ENCODE assay signal across 33 mouse cellular contexts in genomic region chr1:130995515-130995914, GRCm38 (mm10). TPM values are rescaled to one million over a fixed set of nuclear protein-coding genes. Genes with fewer than 3 reads are reported as not detected.
DNase-seq lines count a peak whose midpoint lies in the region; ATAC-seq and TF ChIP-seq lines count a peak whose summit lies in the region.
"Had no signal": no experiment of that assay in that cellular context is flagged by ENCODE, and none has a peak within 500 bp of the region (broad histone marks: within the 10 kb centered on the region; RNA-seq: fewer than 3 reads in every experiment).

No protein-coding gene starts in this region.

- 0 out of 2 replicates have a peak, but pooled peaks cover 3% of the 10 kb centered on the region for H3K4me1 ChIP-seq in heart, embryonic 12.5 days (replicated peaks)
- H3K4me1 ChIP-seq in kidney, embryonic 16.5 days (ENCODE audit: insufficient read depth, low read length), result no peaks in the 10 kb centered on the region
- H3K4me1 ChIP-seq in kidney, embryonic 14.5 days (ENCODE audit: control insufficient read depth, insufficient read depth, low read length), result no peaks in the 10 kb centered on the region
- no peaks in the 10 kb centered on the region for H3K4me1 ChIP-seq in midbrain, postnatal 0 days (ENCODE audit: insufficient read depth, low read length)
- peaks cover 5% of the 10 kb centered on the region; the same call in 1 of the 2 replicates for H3K4me1 ChIP-seq in midbrain, embryonic 10.5 days
- H3K4me1 ChIP-seq: forebrain, embryonic 15.5 days; hindbrain, embryonic 13.5 days; limb, embryonic 15.5 days had no signal

- DNase-seq in adrenal gland, adult 2 months, result peak; percentile 40
- no peak for DNase-seq in adrenal gland, adult 8-10 months
- no peak for DNase-seq in heart, adult 9 months (ENCODE audit: low spot score in 2 of 2)
- DNase-seq in midbrain, postnatal 0 days (ENCODE audit: low spot score), result peak; percentile 7
- no peak for DNase-seq in midbrain, embryonic 10.5 days (ENCODE audit: low spot score)
- DNase-seq: cerebellum, adult 8-10 months; cerebellum, postnatal 36 days; embryo, embryonic 11 days; gastrocnemius, postnatal 25 days; left cerebral cortex, postnatal 4 days; lung, postnatal 4 days; thymus, adult 18-20 months; thymus, postnatal 36 days had no signal

- H3K9me3 ChIP-seq in heart, embryonic 12.5 days (replicated peaks), result no peaks in the 10 kb centered on the region
- H3K9me3 ChIP-seq in kidney, embryonic 16.5 days (ENCODE audit: low read length), result no peaks in the 10 kb centered on the region
- no peaks in the 10 kb centered on the region for H3K9me3 ChIP-seq in kidney, embryonic 14.5 days (ENCODE audit: control insufficient read depth, low read length)
- H3K9me3 ChIP-seq in midbrain, postnatal 0 days (ENCODE audit: low read length), result no peaks in the 10 kb centered on the region
- H3K9me3 ChIP-seq in midbrain, embryonic 10.5 days (replicated peaks), result no peaks in the 10 kb centered on the region
- H3K9me3 ChIP-seq: forebrain, embryonic 15.5 days; hindbrain, embryonic 13.5 days; limb, embryonic 15.5 days had no signal

- H3K9ac ChIP-seq in heart, embryonic 12.5 days, result no peak overlapping the region
- H3K9ac ChIP-seq in kidney, embryonic 16.5 days (replicated peaks; ENCODE audit: low read length), result no peak overlapping the region
- H3K9ac ChIP-seq in kidney, embryonic 14.5 days (ENCODE audit: low read depth, low read length), result no peak overlapping the region
- H3K9ac ChIP-seq in midbrain, postnatal 0 days (replicated peaks; ENCODE audit: low read length, poor library complexity, severe bottlenecking), result no peak overlapping the region
- H3K9ac ChIP-seq: forebrain, embryonic 15.5 days; hindbrain, embryonic 13.5 days; limb, embryonic 15.5 days; liver, embryonic 14.5 days had no signal

- no peaks in the 10 kb centered on the region for H3K27me3 ChIP-seq in heart, embryonic 12.5 days (replicated peaks)
- H3K27me3 ChIP-seq in kidney, embryonic 16.5 days (ENCODE audit: insufficient read depth, low read length), result no peaks in the 10 kb centered on the region
- no peaks in the 10 kb centered on the region for H3K27me3 ChIP-seq in kidney, embryonic 14.5 days (ENCODE audit: control insufficient read depth, insufficient read depth, low read length)
- no peaks in the 10 kb centered on the region for H3K27me3 ChIP-seq in midbrain, postnatal 0 days (ENCODE audit: insufficient read depth, low read length)
- no peaks in the 10 kb centered on the region for H3K27me3 ChIP-seq in midbrain, embryonic 10.5 days (ENCODE audit: low read depth, poor library complexity, severe bottlenecking)
- H3K27me3 ChIP-seq: forebrain, embryonic 15.5 days; hindbrain, embryonic 13.5 days; limb, embryonic 15.5 days had no signal

- no peak for TF ChIP-seq CTCF in midbrain, postnatal 0 days (IDR thresholded peaks at IDR 0.05)

- no peak overlapping the region for H3K4me2 ChIP-seq in heart, embryonic 12.5 days
- H3K4me2 ChIP-seq in kidney, embryonic 16.5 days (replicated peaks; ENCODE audit: low read depth, low read length), result no peak overlapping the region
- no peak overlapping the region for H3K4me2 ChIP-seq in kidney, embryonic 14.5 days (replicated peaks; ENCODE audit: low read depth, low read length)
- no peak overlapping the region for H3K4me2 ChIP-seq in midbrain, postnatal 0 days (ENCODE audit: low read depth, low read length, poor library complexity, severe bottlenecking)
- H3K4me2 ChIP-seq: forebrain, embryonic 15.5 days; heart, embryonic 11.5 days; hindbrain, embryonic 13.5 days; limb, embryonic 15.5 days had no signal

- WGBS in heart, embryonic 12.5 days, result 29% methylated on average over 1 of the region's 1 CpGs
- 53% methylated on average over 1 of the region's 1 CpGs for WGBS in kidney, embryonic 16.5 days
- 42% methylated on average over 1 of the region's 1 CpGs for WGBS in kidney, embryonic 14.5 days
- WGBS in midbrain, postnatal 0 days, result 33% methylated on average over 1 of the region's 1 CpGs
- WGBS in midbrain, embryonic 10.5 days, result 62% methylated on average over 1 of the region's 1 CpGs

- H3K36me3 ChIP-seq in heart, embryonic 12.5 days, result peaks cover under 1% of the 10 kb centered on the region; the same call in 1 of the 2 replicates
- no peaks in the 10 kb centered on the region for H3K36me3 ChIP-seq in kidney, embryonic 16.5 days (ENCODE audit: insufficient read depth, low read length)
- no peaks in the 10 kb centered on the region for H3K36me3 ChIP-seq in kidney, embryonic 14.5 days (ENCODE audit: control insufficient read depth, insufficient read depth, low read length)
- H3K36me3 ChIP-seq in midbrain, postnatal 0 days (ENCODE audit: insufficient read depth, low read length), result no peaks in the 10 kb centered on the region
- H3K36me3 ChIP-seq in midbrain, embryonic 10.5 days, result no peaks in the 10 kb centered on the region
- H3K36me3 ChIP-seq: forebrain, embryonic 15.5 days; hindbrain, embryonic 13.5 days; limb, embryonic 15.5 days had no signal

- H3K27ac ChIP-seq in heart, embryonic 12.5 days (ENCODE audit: poor library complexity, severe bottlenecking), result no peak overlapping the region
- no peak overlapping the region for H3K27ac ChIP-seq in kidney, embryonic 16.5 days (ENCODE audit: low read length)
- no peak overlapping the region for H3K27ac ChIP-seq in kidney, embryonic 14.5 days (ENCODE audit: low read depth, low read length)
- H3K27ac ChIP-seq in midbrain, postnatal 0 days (ENCODE audit: low read depth, low read length), result no peak overlapping the region
- H3K27ac ChIP-seq in midbrain, embryonic 10.5 days (replicated peaks), result no peak overlapping the region
- H3K27ac ChIP-seq: forebrain, embryonic 15.5 days; hindbrain, embryonic 13.5 days; limb, embryonic 15.5 days; liver, embryonic 14.5 days had no signal

- H3K4me3 ChIP-seq in heart, embryonic 12.5 days, result no peak overlapping the region
- no peak overlapping the region for H3K4me3 ChIP-seq in kidney, embryonic 16.5 days (ENCODE audit: low read length)
- no peak overlapping the region for H3K4me3 ChIP-seq in kidney, embryonic 14.5 days (ENCODE audit: low read length)
- H3K4me3 ChIP-seq in midbrain, postnatal 0 days (ENCODE audit: low read depth, low read length), result no peak overlapping the region
- no peak overlapping the region for H3K4me3 ChIP-seq in midbrain, embryonic 10.5 days
- H3K4me3 ChIP-seq: forebrain, embryonic 15.5 days; hindbrain, embryonic 13.5 days; limb, embryonic 15.5 days had no signal

- ATAC-seq in heart, embryonic 12.5 days (ENCODE audit: insufficient number of reproducible peaks, low FRiP score), result 0 out of 2 replicates have a peak, but pooled peaks have one; percentile 25
- 0 out of 2 replicates have a peak, but pooled peaks have one; percentile 19 for ATAC-seq in kidney, embryonic 16.5 days (ENCODE audit: low FRiP score, low TSS enrichment)
- no peak for ATAC-seq in kidney, embryonic 14.5 days (ENCODE audit: low FRiP score, low TSS enrichment)
- ATAC-seq in midbrain, postnatal 0 days (ENCODE audit: low FRiP score), result no peak
- ATAC-seq: activated CD4-positive, CD25-positive, alpha-beta regulatory T cell, adult 4 months; forebrain, embryonic 15.5 days had no signal

RNA-seq across cellular contexts. Expression of gene Il10, which starts 24.1 kb away (rescaled TPM):
- not detected for total RNA-seq in adrenal gland, adult 2 months (2021)
- not detected in 2 replicates for polyA plus RNA-seq in adrenal gland, adult 2 months (2012; rRNA removed)
- total RNA-seq in adrenal gland, adult 8-10 months (2022), result under 1 TPM in 1 of 4 experiments, not detected in 3; 0.30 TPM
- not detected in 2 replicates for polyA plus RNA-seq in heart, embryonic 12.5 days (2016; fragmentation: Nextera tagmentation; extraction: Ambion mirVana)
- not detected in 2 replicates for polyA plus RNA-seq in kidney, embryonic 16.5 days (2015; fragmentation: Nextera tagmentation; extraction: Ambion mirVana)
- polyA plus RNA-seq in kidney, embryonic 14.5 days (2014; fragmentation: Nextera tagmentation; extraction: Ambion mirVana), result not detected in 2 replicates
- total RNA-seq in midbrain, postnatal 0 days (2014; rRNA removed), result not detected in 2 replicates
- polyA plus RNA-seq in midbrain, postnatal 0 days (2015; fragmentation: Nextera tagmentation; extraction: Ambion mirVana), result not detected in 2 replicates
- polyA plus RNA-seq in midbrain, embryonic 10.5 days (2016; fragmentation: Nextera tagmentation; extraction: Ambion mirVana), result not detected in 2 replicates
- total RNA-seq: gastrocnemius, postnatal 25 days; heart, postnatal 25 days; layer of hippocampus, adult 18-20 months; layer of hippocampus, postnatal 14 days; left cerebral cortex, adult 8-10 months; megakaryocyte-erythroid progenitor cell, adult 5-6 weeks; monocyte, adult 5-6 weeks; neutrophil, adult 5-6 weeks had no signal
- polyA plus RNA-seq: forebrain, embryonic 15.5 days; heart, embryonic 11.5 days; hindbrain, embryonic 13.5 days; intestine, embryonic 14.5 days; limb, embryonic 15.5 days; lung, embryonic 16.5 days; small intestine, adult 2 months; stomach, embryonic 16.5 days had no signal

RNA-seq across cellular contexts. Expression of gene Il19, which starts 55.6 kb away (rescaled TPM):
- not detected for total RNA-seq in adrenal gland, adult 2 months (2021)
- polyA plus RNA-seq in adrenal gland, adult 2 months (2012; rRNA removed), result not detected in 2 replicates
- not detected for total RNA-seq in adrenal gland, adult 8-10 months (2022)
- not detected in 2 replicates for polyA plus RNA-seq in heart, embryonic 12.5 days (2016; fragmentation: Nextera tagmentation; extraction: Ambion mirVana)
- 0.17 TPM in 1 of 2 replicates, not detected in the other for polyA plus RNA-seq in kidney, embryonic 16.5 days (2015; fragmentation: Nextera tagmentation; extraction: Ambion mirVana)
- 0.28 and 0.44 TPM in 2 replicates for polyA plus RNA-seq in kidney, embryonic 14.5 days (2014; fragmentation: Nextera tagmentation; extraction: Ambion mirVana)
- total RNA-seq in midbrain, postnatal 0 days (2014; rRNA removed), result not detected in 2 replicates
- polyA plus RNA-seq in midbrain, postnatal 0 days (2015; fragmentation: Nextera tagmentation; extraction: Ambion mirVana), result 0.27 TPM in 1 of 2 replicates, not detected in the other
- 0.14 TPM in 1 of 2 replicates, not detected in the other for polyA plus RNA-seq in midbrain, embryonic 10.5 days (2016; fragmentation: Nextera tagmentation; extraction: Ambion mirVana)
- total RNA-seq: gastrocnemius, postnatal 25 days; heart, postnatal 25 days; layer of hippocampus, adult 18-20 months; layer of hippocampus, postnatal 14 days; left cerebral cortex, adult 8-10 months; left cerebral cortex, postnatal 4 days; megakaryocyte-erythroid progenitor cell, adult 5-6 weeks; monocyte, adult 5-6 weeks; neutrophil, adult 5-6 weeks had no signal
- polyA plus RNA-seq: activated CD4-positive, CD25-positive, alpha-beta regulatory T cell, adult 4 months; forebrain, embryonic 15.5 days; heart, embryonic 11.5 days; hindbrain, embryonic 13.5 days; intestine, embryonic 14.5 days; limb, embryonic 15.5 days; liver, embryonic 14.5 days; lung, embryonic 16.5 days; small intestine, adult 2 months; stomach, embryonic 16.5 days had no signal

Comparison
In these comparisons a context has a peak if more than half of its experiments do, and no peak if none do; other contexts are left out.
1. DNase-seq: peak in adrenal gland, adult 2 months (single experiment) and midbrain, postnatal 0 days (single experiment); none in adrenal gland, adult 8-10 months (single experiment), heart, adult 9 months (0 of 2) and midbrain, embryonic 10.5 days (single experiment).
2. ATAC-seq: peak in heart, embryonic 12.5 days (single experiment) and kidney, embryonic 16.5 days (single experiment); none in kidney, embryonic 14.5 days (single experiment) and midbrain, postnatal 0 days (single experiment).